Mouse (Mus musculus) stomach, postnatal 0 days (tissue): ENCODE measurements at regions not wholly inside any gene's neighbourhood (a gene's known extent, or its start where the extent isn't known, plus 50 kb on each side); places are given as distances from the start of the nearest gene placed in this dataset.

Experiments
- ATAC-seq: fragments of 200-750 bp; cut with Nextera tagmentation; 2 replicates; pipeline ENCODE4 v1.8.0; 2017; ENCODE audit not compliant: low FRiP score, low TSS enrichment
- DNase-seq: peaks from one replicate; pipeline ENCODE4 v3.0.0-alpha.2; 2016; ENCODE audit warnings: low spot score
- H3K27ac ChIP-seq: fragments of 300-500 bp; sonication (generic); replicated peaks from 2 replicates; pipeline ENCODE4 v1.5.1; 2014; ENCODE audit warnings: mild to moderate bottlenecking, control low read depth
- H3K27me3 ChIP-seq: fragments of 300-500 bp; sonication (generic); 2 replicates; pipeline ENCODE4 v1.6.1; 2014; ENCODE audit warnings: low read length; ENCODE audit not compliant: control insufficient read depth, insufficient read depth
- H3K36me3 ChIP-seq: fragments of 300-500 bp; sonication (generic); 2 replicates; pipeline ENCODE4 v1.6.1; 2014; ENCODE audit warnings: low read length, mixed read lengths; ENCODE audit not compliant: control insufficient read depth, insufficient read depth
- H3K4me1 ChIP-seq: fragments of 300-500 bp; sonication (generic); replicated peaks from 2 replicates; pipeline ENCODE4 v1.6.1; 2014; ENCODE audit warnings: antibody characterized with exemption; ENCODE audit not compliant: control insufficient read depth, insufficient read depth
- H3K4me2 ChIP-seq: fragments of 300-500 bp; sonication (generic); replicated peaks from 2 replicates; pipeline ENCODE4 v1.6.1; 2014; ENCODE audit warnings: low read depth, mild to moderate bottlenecking, control low read depth, moderate library complexity
- H3K4me3 ChIP-seq: fragments of 300-500 bp; sonication (generic); 2 replicates; pipeline ENCODE4 v1.5.1; 2014; ENCODE audit warnings: low read depth, low read length, control low read depth
- H3K9ac ChIP-seq: fragments of 300-500 bp; sonication (generic); 2 replicates; pipeline ENCODE4 v1.6.1; 2014; ENCODE audit warnings: mild to moderate bottlenecking, low read length, control low read depth, mixed read lengths
- H3K9me3 ChIP-seq: fragments of 300-500 bp; sonication (generic); 2 replicates; pipeline ENCODE4 v1.6.1; 2016; ENCODE audit warnings: low read length; ENCODE audit not compliant: control insufficient read depth
- CTCF ChIP-seq: IDR thresholded peaks from 2 replicates; pipeline ENCODE4 v1.5.1; 2016; ENCODE audit warnings: antibody characterized with exemption, low read depth, mild to moderate bottlenecking, moderate library complexity
- EP300 ChIP-seq: optimal IDR thresholded peaks from 2 replicates; pipeline ENCODE3; 2016; ENCODE audit warnings: antibody characterized with exemption
- WGBS: fragments of 180-500 bp; shearing (Covaris S2); extraction: QIAGEN DNeasy Blood & Tissue Kit; methylation state at CpG from one replicate; pipeline ENCODE4 v1.1.7; 2014; 5-methylcytosine and 5-hydroxymethylcytosine counted together

GRCm38 (mm10) chr19:26475754-26476153 lies 129.1 kb upstream of the Smarca2 start:
- Histone ChIP-seq H3K36me3 (no peaks in the 10 kb centered on the region), H3K9me3 (no peaks in the 10 kb centered on the region), H3K4me3 (no peak overlapping the region), H3K4me2 (no peak overlapping the region), H3K27me3 (no peaks in the 10 kb centered on the region), H3K4me1 (no peaks in the 10 kb centered on the region), H3K9ac (no peak overlapping the region), H3K27ac (no peak overlapping the region)
- no peak; the same call in 1 of the 2 replicates for ATAC-seq
- DNase-seq = no peak
- TF ChIP-seq CTCF = no peak
- no peak for TF ChIP-seq EP300
- 49% methylated on average over 2 of the region's 2 CpGs for WGBS

GRCm38 (mm10) chr19:26478055-26478737 lies 126.7 kb upstream of the Smarca2 start:
- Histone ChIP-seq H3K4me2 (no peak overlapping the region), H3K27ac (no peak overlapping the region), H3K27me3 (no peaks in the 10 kb centered on the region), H3K36me3 (no peaks in the 10 kb centered on the region), H3K4me1 (no peaks in the 10 kb centered on the region), H3K4me3 (no peak overlapping the region), H3K9ac (no peak overlapping the region), H3K9me3 (no peaks in the 10 kb centered on the region)
- DNase-seq (no peak), ATAC-seq (no peak)
- TF ChIP-seq EP300 = no peak
- TF ChIP-seq CTCF = no peak
- 70% methylated on average over 16 of the region's 16 CpGs for WGBS

- Histone ChIP-seq H3K36me3 (no peaks in the 10 kb centered on the region), H3K9me3 (no peaks in the 10 kb centered on the region), H3K27me3 (no peaks in the 10 kb centered on the region), H3K27ac (no peak overlapping the region), H3K4me2 (no peak overlapping the region), H3K4me3 (no peak overlapping the region), H3K9ac (no peak overlapping the region), H3K4me1 (no peaks in the 10 kb centered on the region)
- TF ChIP-seq CTCF (no peak), EP300 (no peak)
- ATAC-seq (no peak), DNase-seq (no peak)
- WGBS = 73% methylated on average over 3 of the region's 3 CpGs
Observed at GRCm38 (mm10) chr19:26484322-26484721, 120.5 kb upstream of the Smarca2 start.

GRCm38 (mm10) chr19:26492806-26493205 lies 112.0 kb upstream of the Smarca2 start:
- Histone ChIP-seq H3K27me3 (no peaks in the 10 kb centered on the region), H3K36me3 (no peaks in the 10 kb centered on the region), H3K27ac (no peak overlapping the region), H3K9ac (no peak overlapping the region), H3K4me3 (no peak overlapping the region), H3K9me3 (no peaks in the 10 kb centered on the region), H3K4me2 (no peak overlapping the region), H3K4me1 (no peaks in the 10 kb centered on the region)
- WGBS = 74% methylated on average over 2 of the region's 2 CpGs
- DNase-seq (no peak), ATAC-seq (no peak)
- no peak for TF ChIP-seq EP300
- TF ChIP-seq CTCF = no peak

- H3K9me3 ChIP-seq = no peaks in the 10 kb centered on the region
- no peak overlapping the region for H3K27ac ChIP-seq
- no peaks in the 10 kb centered on the region for H3K36me3 ChIP-seq
- no peak overlapping the region for H3K4me2 ChIP-seq
- H3K4me3 ChIP-seq = no peak overlapping the region
- TF ChIP-seq CTCF = no peak
- no peak for TF ChIP-seq EP300
- no peak for DNase-seq
- H3K27me3 ChIP-seq = no peaks in the 10 kb centered on the region
- H3K4me1 ChIP-seq = no peaks in the 10 kb centered on the region
- no peak for ATAC-seq
- H3K9ac ChIP-seq = no peak overlapping the region
Observed at GRCm38 (mm10) chr19:26501064-26501463, 103.8 kb upstream of the Smarca2 start.

GRCm38 (mm10) chr19:26504027-26504426 lies 100.8 kb upstream of the Smarca2 start:
- ATAC-seq = no peak
- no peaks in the 10 kb centered on the region for H3K4me1 ChIP-seq

More at GRCm38 (mm10) chr19:26504027-26504426, 100.8 kb upstream of the Smarca2 start:
- 76% methylated on average over 2 of the region's 2 CpGs for WGBS
- Histone ChIP-seq H3K27ac (no peak overlapping the region), H3K27me3 (no peaks in the 10 kb centered on the region), H3K36me3 (no peaks in the 10 kb centered on the region), H3K9me3 (no peaks in the 10 kb centered on the region), H3K9ac (no peak overlapping the region), H3K4me2 (no peak overlapping the region), H3K4me3 (no peak overlapping the region)
- no peak for TF ChIP-seq EP300
- no peak for TF ChIP-seq CTCF
- DNase-seq = no peak
